Mouse (Mus musculus) urinary bladder, postnatal 25 days (tissue): ENCODE measurements around the gene Zfp987.
"Not testable (repeated sequence)": the region's sequence is repeated elsewhere in the genome, so short reads cannot be mapped to it uniquely, and the experiment has no call there.

ENCODE experiments used
- DNase-seq: peaks from one replicate; pipeline ENCODE4 v3.0.0; 2022; ENCODE audit warnings: low spot score

The Zfp987 gene

DNA sequence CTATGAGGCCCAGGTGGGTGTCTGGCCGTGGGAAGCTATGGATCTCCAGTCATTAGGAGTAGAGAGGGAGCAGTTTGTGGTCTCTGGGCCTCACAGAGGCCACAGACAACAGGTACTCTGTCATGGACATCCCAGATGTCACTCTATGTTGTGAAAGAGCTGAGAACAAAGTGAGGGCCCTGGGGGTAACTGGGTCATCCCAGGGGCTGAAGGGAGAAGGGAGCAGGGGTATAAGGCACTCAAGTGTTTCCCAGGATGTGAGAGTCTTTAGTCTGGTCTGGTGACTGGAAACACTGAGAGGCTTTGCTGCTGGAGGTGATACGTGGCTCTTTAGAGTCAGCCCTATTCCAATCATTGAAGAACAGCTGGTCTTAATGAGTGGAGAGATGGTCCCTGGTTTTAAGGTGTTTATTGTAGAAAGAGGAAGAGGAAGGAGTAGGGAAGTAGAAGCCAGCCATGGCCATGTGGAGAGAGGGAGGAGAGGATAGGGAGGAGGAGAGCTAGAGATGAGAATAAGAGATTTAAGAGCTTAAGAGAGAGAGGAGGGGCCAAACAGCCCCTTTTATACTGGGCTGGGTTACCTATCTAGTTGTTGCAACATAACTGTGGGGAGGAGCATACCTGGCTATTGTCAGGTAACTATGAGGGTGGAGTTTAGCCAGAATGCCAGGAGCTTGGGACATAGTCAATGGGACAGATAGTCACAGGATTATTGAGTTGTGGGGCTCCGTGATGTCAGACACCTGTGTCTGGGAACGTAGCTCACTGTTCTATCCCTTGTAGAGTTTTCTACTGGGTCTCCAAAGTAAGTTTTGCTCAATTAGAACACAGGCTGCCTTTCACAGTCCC lies 76.5 kb downstream of the Zfp987 start:
- DNase-seq: not testable (repeated sequence)
